Mouse (Mus musculus) embryo, embryonic 11 days (tissue): ENCODE measurements around the gene Gm6502.
"Not testable (repeated sequence)": the region's sequence is repeated elsewhere in the genome, so short reads cannot be mapped to it uniquely, and the experiment has no call there.

Experiments
- DNase-seq: peaks from one replicate; pipeline ENCODE4 v3.0.0-alpha.2; 2015

Gene Gm6502

DNA sequence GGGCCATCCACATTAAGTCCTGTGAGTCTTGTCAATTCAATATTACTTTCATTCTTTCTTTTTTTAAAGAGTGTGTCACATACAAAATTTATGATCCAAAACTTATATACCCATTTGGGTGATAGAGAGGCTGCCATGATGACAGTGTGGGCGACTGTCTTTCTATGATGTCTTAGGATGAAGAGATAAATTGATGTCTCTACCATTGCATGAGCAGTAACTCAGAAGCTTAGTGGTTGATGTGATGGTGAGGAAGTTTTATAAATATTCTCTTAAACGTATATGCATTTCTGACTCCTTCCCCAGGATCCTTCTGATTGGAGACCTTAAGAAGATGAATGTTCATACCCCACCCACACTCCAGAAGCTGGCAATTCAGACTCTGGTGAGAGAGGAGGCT, at the start of gene Gm6502:
Gene Gm6502 (plus strand): TSS at position 301 of the 400 bp plus-strand sequence.
- DNase-seq = not testable (repeated sequence)

- DNase-seq = not testable (repeated sequence)
These were observed 7.5 kb upstream of the Gm6502 start, which contains the start of gene A430089I19Rik for GRCm38 (mm10) chr5:94306696-94307095. Gene A430089I19Rik, minus strand, starts transcription at chr5:94306796.

DNA sequence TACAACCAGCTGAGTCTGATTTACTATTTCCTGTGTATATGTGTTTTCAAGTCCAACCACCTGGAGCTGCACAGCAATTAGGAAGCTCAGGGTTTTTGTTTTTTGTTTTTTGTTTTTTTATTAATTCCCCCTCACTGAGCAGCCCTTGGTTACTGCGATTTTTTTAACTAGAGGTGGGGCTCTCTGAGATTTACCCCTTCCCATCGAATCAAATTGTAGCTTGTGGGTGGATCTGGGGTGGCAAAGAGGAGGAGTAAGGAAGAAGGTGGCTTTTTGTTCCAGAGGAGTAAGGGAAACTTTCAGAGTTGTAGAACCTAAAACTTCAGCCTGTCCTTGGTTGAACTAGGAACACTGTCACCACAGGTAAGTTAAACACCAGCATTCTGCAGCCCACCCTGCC, 25.2 kb downstream of the Gm6502 start, which contains the start of gene AA792892:
Gene AA792892 (plus strand): TSS at position 301 of the 400 bp plus-strand sequence.
- DNase-seq = not testable (repeated sequence)
